Mouse (Mus musculus) stomach, embryonic 16.5 days (tissue): ENCODE data around the gene Acsf3. TPM values are rescaled to one million over a fixed set of nuclear protein-coding genes. Genes with fewer than 3 reads are reported as not detected.

Source experiments
- ATAC-seq: fragments of 200-750 bp; cut with Nextera tagmentation; 2 replicates; pipeline ENCODE4 v1.8.0; 2017; ENCODE audit warnings: moderate number of reproducible peaks, moderate TSS enrichment; ENCODE audit not compliant: insufficient read depth, low FRiP score
- H3K27ac ChIP-seq: fragments of 300-500 bp; sonication (generic); 2 replicates; pipeline ENCODE4 v1.5.1; 2014; ENCODE audit warnings: low read length
- H3K27me3 ChIP-seq: fragments of 300-500 bp; sonication (generic); 2 replicates; pipeline ENCODE4 v1.6.1; 2014; ENCODE audit warnings: low read length, control low read depth, mixed read lengths; ENCODE audit not compliant: control insufficient read depth, insufficient read depth
- H3K36me3 ChIP-seq: fragments of 300-500 bp; sonication (generic); 2 replicates; pipeline ENCODE4 v1.6.1; 2014; ENCODE audit warnings: low read length; ENCODE audit not compliant: control insufficient read depth, insufficient read depth
- H3K4me1 ChIP-seq: fragments of 300-500 bp; sonication (generic); 2 replicates; pipeline ENCODE4 v1.6.1; 2014; ENCODE audit warnings: low read length, control low read depth, mixed read lengths; ENCODE audit not compliant: control insufficient read depth, insufficient read depth
- H3K4me2 ChIP-seq: fragments of 300-500 bp; sonication (generic); 2 replicates; pipeline ENCODE4 v1.6.1; 2014; ENCODE audit warnings: low read depth, low read length, mixed read lengths
- H3K4me3 ChIP-seq: fragments of 300-500 bp; sonication (generic); replicated peaks from 2 replicates; pipeline ENCODE4 v1.5.1; 2014; ENCODE audit warnings: mild to moderate bottlenecking, low read length
- H3K9ac ChIP-seq: fragments of 300-500 bp; sonication (generic); 2 replicates; pipeline ENCODE4 v1.6.1; 2014; ENCODE audit warnings: low read length
- H3K9me3 ChIP-seq: fragments of 300-500 bp; sonication (generic); replicated peaks from 2 replicates; pipeline ENCODE4 v1.6.1; 2016; ENCODE audit warnings: low read length, control low read depth; ENCODE audit not compliant: control insufficient read depth
- WGBS: fragments of 180-500 bp; shearing (Covaris S2); extraction: QIAGEN DNeasy Blood & Tissue Kit; methylation state at CpG from one replicate; pipeline ENCODE4 v1.1.7; 2014; 5-methylcytosine and 5-hydroxymethylcytosine counted together
- polyA plus RNA-seq: library from polyadenylated mRNA; unstranded; fragments of >200 nt; fragmentation: Nextera tagmentation; extraction: Ambion mirVana; gene quantifications from 2 replicates; pipeline ENCODE4 v1.2.1, GENCODE M21; 2015

The Acsf3 gene
- polyA plus RNA-seq, 1 experiment from 2014 or later = 20.1 TPM

GRCm38 (mm10) chr8:122849152-122849910, 74.0 kb downstream of the Acsf3 start:
- H3K9me3 ChIP-seq = no peaks in the 10 kb centered on the region
- H3K36me3 ChIP-seq = no peaks in the 10 kb centered on the region
- ATAC-seq = no peak
- no peaks in the 10 kb centered on the region for H3K27me3 ChIP-seq
- no peak overlapping the region for H3K9ac ChIP-seq
- no peak overlapping the region for H3K4me2 ChIP-seq
- H3K27ac ChIP-seq = no peak overlapping the region
- peaks cover 13% of the 10 kb centered on the region for H3K4me1 ChIP-seq
- H3K4me3 ChIP-seq = no peak overlapping the region
- WGBS = 61% methylated on average over 11 of the region's 11 CpGs

GRCm38 (mm10) chr8:122850641-122851240, 75.5 kb downstream of the Acsf3 start:
- Histone ChIP-seq H3K4me3 (no peak overlapping the region), H3K9me3 (no peaks in the 10 kb centered on the region), H3K27me3 (no peaks in the 10 kb centered on the region), H3K9ac (no peak overlapping the region), H3K4me2 (no peak overlapping the region), H3K36me3 (no peaks in the 10 kb centered on the region), H3K4me1 (peaks cover 9% of the 10 kb centered on the region), H3K27ac (no peak overlapping the region)
- 77% methylated on average over 3 of the region's 3 CpGs for WGBS
- no peak for ATAC-seq

- no peak overlapping the region for H3K4me2 ChIP-seq
- H3K27me3 ChIP-seq = no peaks in the 10 kb centered on the region
- no peak overlapping the region for H3K4me3 ChIP-seq
- H3K9ac ChIP-seq = no peak overlapping the region
- no peaks in the 10 kb centered on the region for H3K9me3 ChIP-seq
- H3K4me1 ChIP-seq = peaks cover 8% of the 10 kb centered on the region; the same call in 1 of the 2 replicates
- 77% methylated on average over 12 of the region's 12 CpGs for WGBS
- no peak overlapping the region for H3K27ac ChIP-seq
- ATAC-seq = no peak
- H3K36me3 ChIP-seq = no peaks in the 10 kb centered on the region
Observed at GRCm38 (mm10) chr8:122851692-122852545, 76.6 kb downstream of the Acsf3 start.

DNA sequence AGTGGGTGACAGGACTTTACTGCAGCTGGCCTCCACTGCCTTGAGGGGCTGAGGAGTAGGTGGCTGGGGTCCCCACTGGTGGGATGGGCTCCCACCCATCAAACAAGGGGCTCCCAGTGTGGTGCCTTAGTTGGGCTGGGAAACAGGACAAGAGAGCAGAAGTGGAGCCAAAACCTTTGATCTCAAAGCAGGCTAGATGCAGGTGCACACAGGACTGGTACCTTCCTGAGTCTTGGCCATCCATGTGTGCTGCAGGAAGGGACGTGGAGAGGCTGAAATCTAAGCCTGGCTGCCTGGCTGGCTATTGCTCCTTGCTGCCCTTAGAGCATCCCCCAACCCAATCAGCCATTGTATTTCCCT, 77.2 kb downstream of the Acsf3 start:
- Histone ChIP-seq H3K9me3 (no peaks in the 10 kb centered on the region), H3K9ac (no peak overlapping the region), H3K4me3 (no peak overlapping the region), H3K4me1 (peaks cover 8% of the 10 kb centered on the region; the same call in 1 of the 2 replicates), H3K27me3 (no peaks in the 10 kb centered on the region), H3K4me2 (no peak overlapping the region), H3K27ac (no peak overlapping the region), H3K36me3 (no peaks in the 10 kb centered on the region)
- no peak for ATAC-seq
- WGBS = 56% methylated on average over 1 of the region's 1 CpGs

GRCm38 (mm10) chr8:122853340-122853771, 78.1 kb downstream of the Acsf3 start:
- H3K4me1 ChIP-seq = peaks cover 8% of the 10 kb centered on the region; the same call in 1 of the 2 replicates
- no peak overlapping the region for H3K9ac ChIP-seq
- H3K4me3 ChIP-seq = no peak overlapping the region
- 35% methylated on average over 11 of the region's 11 CpGs for WGBS
- peak; percentile 37; the same call in 1 of the 2 replicates for ATAC-seq
- no peaks in the 10 kb centered on the region for H3K36me3 ChIP-seq
- no peak overlapping the region for H3K4me2 ChIP-seq
- H3K27me3 ChIP-seq = no peaks in the 10 kb centered on the region
- no peaks in the 10 kb centered on the region for H3K9me3 ChIP-seq
- H3K27ac ChIP-seq = no peak overlapping the region

DNA sequence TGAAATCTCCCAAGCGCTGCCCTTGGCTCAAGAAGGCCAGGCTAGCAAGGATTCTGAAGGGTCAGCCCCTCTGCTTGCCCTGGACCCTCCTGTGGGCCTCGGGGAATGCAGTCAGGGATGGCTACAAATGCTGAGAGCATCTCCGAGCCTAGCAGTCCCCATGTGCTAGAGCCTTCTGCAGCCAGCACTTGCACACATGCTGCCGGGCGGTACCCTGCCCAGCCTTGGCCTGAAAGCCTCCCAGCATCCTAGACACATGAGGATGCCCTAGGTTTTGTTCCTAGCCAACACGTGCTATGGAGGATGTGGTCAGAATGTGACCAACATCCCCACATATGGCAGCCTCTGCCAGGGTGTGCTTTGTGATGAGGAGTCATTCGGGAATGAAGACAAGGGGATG, 79.1 kb downstream of the Acsf3 start:
- no peak overlapping the region for H3K4me2 ChIP-seq
- H3K4me1 ChIP-seq = peaks cover 8% of the 10 kb centered on the region; the same call in 1 of the 2 replicates
- 63% methylated on average over 7 of the region's 7 CpGs for WGBS
- H3K36me3 ChIP-seq = no peaks in the 10 kb centered on the region
- ATAC-seq = no peak
- no peak overlapping the region for H3K9ac ChIP-seq
- H3K27me3 ChIP-seq = no peaks in the 10 kb centered on the region
- no peak overlapping the region for H3K4me3 ChIP-seq
- no peaks in the 10 kb centered on the region for H3K9me3 ChIP-seq
- no peak overlapping the region for H3K27ac ChIP-seq

- Histone ChIP-seq H3K4me3 (no peak overlapping the region), H3K27me3 (no peaks in the 10 kb centered on the region), H3K36me3 (no peaks in the 10 kb centered on the region), H3K4me2 (no peak overlapping the region), H3K4me1 (peaks cover 8% of the 10 kb centered on the region; the same call in 1 of the 2 replicates), H3K27ac (no peak overlapping the region), H3K9me3 (no peaks in the 10 kb centered on the region), H3K9ac (no peak overlapping the region)
- ATAC-seq = no peak
- WGBS = 73% methylated on average over 4 of the region's 4 CpGs
Observed at GRCm38 (mm10) chr8:122855123-122855522, 79.8 kb downstream of the Acsf3 start.

GRCm38 (mm10) chr8:122856288-122856687, 81.0 kb downstream of the Acsf3 start:
- 81% methylated on average over 8 of the region's 8 CpGs for WGBS
- Histone ChIP-seq H3K9ac (no peak overlapping the region), H3K4me2 (no peak overlapping the region), H3K36me3 (no peaks in the 10 kb centered on the region), H3K4me3 (no peak overlapping the region), H3K27me3 (no peaks in the 10 kb centered on the region), H3K4me1 (peaks cover 8% of the 10 kb centered on the region; the same call in 1 of the 2 replicates), H3K27ac (no peak overlapping the region), H3K9me3 (no peaks in the 10 kb centered on the region)
- no peak for ATAC-seq

DNA sequence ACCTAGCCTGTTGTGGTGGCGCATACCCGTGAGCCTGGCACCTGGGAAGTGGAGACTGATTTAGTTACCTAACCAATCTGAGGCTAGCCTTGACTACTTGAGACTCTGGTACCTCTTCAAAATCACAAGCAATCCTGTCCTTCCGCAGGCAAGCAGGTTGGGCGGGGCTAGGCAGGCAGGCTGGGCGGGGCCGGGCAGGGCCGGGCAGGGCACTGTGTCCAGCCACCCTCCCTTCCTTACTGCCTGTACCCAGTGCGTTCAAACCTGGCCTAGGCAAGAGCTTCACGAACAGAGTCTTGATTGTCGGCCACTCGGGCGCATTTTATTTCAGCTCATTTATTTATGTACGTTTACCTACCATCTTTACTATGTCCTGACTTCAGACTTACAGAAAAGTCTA, 84.6 kb downstream of the Acsf3 start:
- Histone ChIP-seq H3K4me2 (no peak overlapping the region), H3K9me3 (0 out of 2 replicates have a peak, but pooled peaks cover 2% of the 10 kb centered on the region), H3K36me3 (no peaks in the 10 kb centered on the region), H3K27me3 (no peaks in the 10 kb centered on the region), H3K4me3 (no peak overlapping the region), H3K4me1 (no peaks in the 10 kb centered on the region), H3K27ac (no peak overlapping the region), H3K9ac (no peak overlapping the region)
- 53% methylated on average over 13 of the region's 13 CpGs for WGBS
- ATAC-seq = no peak
